Mouse (Mus musculus): Measurements from ENCODE around the gene Gm13090.

Gm13090 gene

GRCm38 (mm10) chr4:151139053-151139840, 49.9 kb downstream of the Gm13090 start:
- DNase-seq: peak; percentile 91

GRCm38 (mm10) chr4:151140368-151140982, 51.1 kb downstream of the Gm13090 start:
- peak; percentile 95 for DNase-seq

Data from retina, postnatal 1 day (tissue).